Mouse (Mus musculus): ENCODE results near the gene Schip1. TPM values are rescaled to one million over a fixed set of nuclear protein-coding genes. Genes with fewer than 3 reads are reported as not detected.

Gene Schip1
- total RNA-seq, 2 experiments from 2014 or later = 211 to 215 TPM

DNA sequence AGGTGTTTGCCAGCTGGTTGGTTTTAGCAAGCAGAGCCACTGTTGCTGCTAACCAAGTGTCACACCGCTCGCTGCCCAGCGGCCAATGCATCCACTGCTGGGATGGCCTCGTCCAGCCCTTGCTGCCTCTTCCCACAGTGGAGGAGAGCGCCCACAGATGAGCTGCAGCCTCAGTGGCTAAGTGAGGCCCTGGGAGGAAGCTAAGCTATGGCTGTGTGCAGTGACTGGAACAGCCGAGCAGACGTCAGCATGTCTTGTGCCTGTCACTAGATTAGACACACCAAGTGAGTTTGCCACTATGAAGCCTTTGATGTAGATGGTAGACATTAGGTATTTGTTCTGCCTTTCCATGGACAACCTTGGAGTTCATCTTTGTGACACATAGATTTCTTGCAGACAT is 480.2 kb downstream of the Schip1 start:
- peak in 1 of 2 experiments; percentile 15 for DNase-seq (ENCODE audit: low spot score in 2 of 2)

DNA sequence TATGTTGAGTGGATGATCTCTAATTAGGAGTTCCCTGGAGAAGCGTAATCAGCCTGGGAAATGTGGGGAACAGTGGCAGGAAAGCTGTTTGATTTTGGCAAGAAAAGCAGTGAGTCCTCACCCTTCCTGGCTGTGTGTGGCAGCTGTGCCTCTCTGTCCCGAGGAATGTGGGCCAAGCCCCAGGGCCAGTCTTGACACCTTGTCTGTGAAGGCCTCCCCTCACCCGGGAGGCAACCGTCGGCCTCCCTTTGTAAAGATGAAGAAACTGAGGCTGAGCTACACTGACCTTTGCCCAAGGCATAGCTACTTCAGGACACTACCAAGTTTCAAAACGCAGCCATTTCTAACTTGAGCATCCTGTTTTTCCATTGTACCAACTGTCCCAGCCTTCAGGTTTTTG is 481.3 kb downstream of the Schip1 start:
- peak; percentile 34 to 37 for DNase-seq (ENCODE audit: low spot score in 2 of 2)

DNA sequence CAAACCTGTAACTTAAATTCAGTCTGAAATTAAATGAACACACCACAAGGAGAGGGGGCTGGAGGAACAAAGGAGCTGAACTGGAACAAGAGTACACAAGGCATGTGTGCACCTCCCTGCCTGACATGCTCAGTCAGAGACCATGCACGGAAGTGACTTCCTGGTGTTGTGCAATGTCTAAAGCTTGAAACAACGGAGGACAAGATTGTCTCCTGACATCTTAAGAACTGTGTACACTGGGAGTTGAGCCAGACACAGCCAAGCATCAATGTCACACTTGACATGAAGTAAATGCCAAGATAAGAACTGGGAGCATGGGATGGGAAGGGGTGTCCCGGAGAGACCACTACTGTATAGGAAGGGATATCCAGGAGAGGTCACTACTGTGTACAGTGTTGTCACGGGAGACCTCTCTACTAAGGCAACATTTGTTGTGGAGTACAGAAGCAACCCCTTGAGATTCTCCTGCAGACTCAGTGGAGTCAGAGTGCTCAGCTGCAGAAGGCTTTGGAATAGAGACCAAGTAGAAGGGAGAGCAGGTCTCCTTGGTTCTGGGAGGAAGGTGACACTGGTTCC is 490.6 kb downstream of the Schip1 start:
- no peak for DNase-seq (ENCODE audit: low spot score in 2 of 2)

DNA sequence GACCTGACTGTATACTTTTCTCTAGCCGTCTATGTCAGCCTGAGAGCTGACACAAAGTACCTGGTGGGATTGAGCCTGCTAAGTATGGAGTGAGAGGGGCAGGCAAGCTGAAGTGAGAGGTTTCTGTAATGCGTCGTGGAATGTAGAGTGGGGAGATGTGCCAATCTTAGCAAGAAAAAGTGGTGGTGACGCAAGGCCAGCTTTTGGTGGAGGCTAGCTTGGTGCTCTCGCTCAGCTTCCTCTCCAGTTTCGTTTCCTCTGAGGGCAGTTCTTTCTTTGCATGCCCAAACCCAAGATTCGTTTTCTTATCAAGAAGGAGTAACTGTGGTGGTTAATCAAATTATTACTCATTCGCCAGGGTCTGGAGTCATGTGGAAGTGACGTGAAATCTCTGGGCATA is 492.3 kb downstream of the Schip1 start:
- no peak for DNase-seq (ENCODE audit: low spot score in 2 of 2)

DNA sequence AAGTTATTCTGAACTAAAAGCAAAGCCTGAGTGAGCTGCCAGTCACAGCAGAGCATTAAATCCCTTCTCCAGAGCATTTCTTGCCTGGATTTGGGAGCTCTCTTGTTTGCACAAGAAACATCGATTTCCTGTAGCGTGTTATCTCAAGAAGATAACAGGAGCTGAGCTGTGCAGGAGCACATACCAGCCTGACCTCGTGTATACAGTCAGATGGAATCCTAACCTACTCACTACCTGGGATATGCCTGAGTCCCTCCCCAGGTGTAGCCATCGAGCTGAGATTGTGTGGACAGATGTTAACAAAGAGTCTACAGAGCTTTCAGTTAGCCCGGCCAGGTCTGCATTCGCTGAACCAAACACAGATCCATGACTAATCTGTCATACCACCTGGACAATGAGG is 494.1 kb downstream of the Schip1 start:
- no peak for DNase-seq (ENCODE audit: low spot score in 2 of 2)

DNA sequence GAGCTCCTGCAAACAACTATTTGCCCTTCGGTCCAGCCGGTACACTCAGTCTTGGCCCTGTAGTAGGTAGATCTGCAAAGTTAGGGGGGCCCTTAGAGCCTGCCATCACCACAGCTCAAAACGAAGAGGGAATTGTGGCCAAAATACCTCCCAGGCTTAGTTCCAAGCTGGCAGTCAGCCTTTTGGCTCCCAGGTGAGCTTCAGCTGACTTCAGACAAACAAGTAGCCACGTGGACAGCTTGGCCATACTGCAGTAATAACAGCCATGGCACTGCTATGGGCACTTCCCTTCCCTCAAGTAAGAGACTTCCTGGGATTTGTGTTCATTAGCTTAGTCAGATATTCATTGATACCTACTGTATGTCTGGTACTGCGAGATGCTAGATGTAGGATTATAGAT is 495.5 kb downstream of the Schip1 start:
- peak in 1 of 2 experiments; percentile 19 for DNase-seq (ENCODE audit: low spot score in 2 of 2)

DNA sequence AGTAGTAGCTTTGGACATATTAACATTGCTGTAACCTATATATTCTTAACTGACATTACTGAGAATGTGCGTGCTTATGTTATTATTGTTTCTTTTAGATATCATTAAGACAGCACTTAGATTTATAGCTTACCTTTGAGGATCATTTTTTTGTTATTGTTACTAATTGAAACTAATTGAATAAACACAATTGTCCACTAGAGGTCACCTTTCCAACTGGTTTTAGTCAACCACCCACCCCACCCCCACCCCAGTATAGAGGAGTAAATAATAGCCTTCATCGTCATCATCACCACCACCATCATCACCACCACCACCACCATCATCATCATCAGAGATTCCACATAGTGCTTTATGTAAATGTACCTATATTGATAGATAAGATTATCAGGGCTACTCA is 498.2 kb downstream of the Schip1 start:
- DNase-seq (ENCODE audit: low spot score in 2 of 2) = no peak

DNA sequence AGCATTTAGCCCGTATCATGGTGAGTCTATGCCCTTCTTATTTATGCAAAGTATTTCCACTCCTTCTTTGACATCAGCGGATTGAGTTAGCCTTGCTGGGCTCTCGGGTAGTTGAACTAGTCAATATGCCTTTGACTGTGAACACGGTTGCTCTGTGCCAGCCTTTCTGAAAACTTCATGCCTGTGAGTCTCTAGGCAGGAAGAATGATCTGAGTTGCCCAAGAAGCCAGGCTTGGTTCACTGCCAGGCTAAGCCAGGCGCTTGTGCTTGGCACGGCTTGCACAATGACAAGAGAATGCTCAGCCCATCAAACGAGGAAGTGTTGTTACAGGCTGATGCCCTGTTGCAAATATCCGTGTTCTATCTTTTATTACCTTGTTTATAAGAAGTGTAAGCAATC is 499.3 kb downstream of the Schip1 start:
- peak in 1 of 2 experiments; percentile 57 for DNase-seq (ENCODE audit: low spot score in 2 of 2)

DNA sequence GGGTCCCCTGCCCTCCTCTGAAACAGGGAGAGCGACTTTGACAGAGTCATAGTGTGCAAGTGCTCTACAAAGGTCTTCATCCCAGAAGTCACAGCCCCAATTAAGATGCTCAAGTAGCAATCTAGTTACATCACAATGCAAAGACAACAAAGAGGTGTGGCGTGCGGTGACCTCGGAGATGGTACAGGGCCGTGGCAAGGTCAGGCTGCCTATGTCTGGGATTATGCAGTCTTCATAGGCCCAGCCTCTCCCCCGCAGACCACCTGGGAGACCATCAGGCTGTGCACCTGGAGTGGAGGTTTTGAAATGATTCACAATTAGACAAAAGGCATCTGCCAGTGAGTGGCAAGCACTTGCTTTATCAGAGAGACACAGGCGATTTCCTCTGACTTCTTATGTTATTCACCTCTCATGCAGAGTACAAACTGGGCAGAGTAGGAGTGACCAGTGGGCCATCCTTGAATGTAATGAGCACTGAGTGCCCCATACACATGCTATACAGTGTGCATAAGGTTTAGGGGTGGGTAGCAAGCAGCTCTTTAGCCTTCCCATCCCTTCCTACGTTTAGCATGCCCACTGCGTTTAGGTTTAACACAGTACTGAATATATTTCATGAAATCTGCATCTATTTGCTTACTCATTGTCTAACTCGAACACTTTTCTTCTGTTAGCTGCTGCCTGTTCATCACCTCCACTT is 500.5 kb downstream of the Schip1 start:
- DNase-seq (ENCODE audit: low spot score in 2 of 2) = no peak

DNA sequence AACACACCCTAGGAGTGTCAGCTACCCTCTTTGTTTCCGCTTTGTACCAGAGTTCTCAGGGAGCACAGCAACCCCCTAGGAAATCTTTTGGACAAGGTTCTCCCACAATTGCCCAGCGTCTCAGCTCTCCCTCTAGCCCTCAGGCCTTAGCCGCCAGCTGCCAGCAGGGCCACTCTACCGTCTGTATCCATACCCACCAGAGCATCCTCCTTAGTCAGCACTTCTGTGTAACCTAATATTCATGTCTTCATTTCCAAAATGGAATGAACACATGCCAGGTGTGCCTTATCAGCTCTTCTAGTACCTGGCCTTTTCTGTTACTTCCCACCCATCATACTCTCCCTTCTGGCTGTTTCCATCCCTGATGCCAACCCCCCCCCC is 501.1 kb downstream of the Schip1 start:
- peak in 1 of 2 experiments; percentile 13 for DNase-seq (ENCODE audit: low spot score in 2 of 2)

DNA sequence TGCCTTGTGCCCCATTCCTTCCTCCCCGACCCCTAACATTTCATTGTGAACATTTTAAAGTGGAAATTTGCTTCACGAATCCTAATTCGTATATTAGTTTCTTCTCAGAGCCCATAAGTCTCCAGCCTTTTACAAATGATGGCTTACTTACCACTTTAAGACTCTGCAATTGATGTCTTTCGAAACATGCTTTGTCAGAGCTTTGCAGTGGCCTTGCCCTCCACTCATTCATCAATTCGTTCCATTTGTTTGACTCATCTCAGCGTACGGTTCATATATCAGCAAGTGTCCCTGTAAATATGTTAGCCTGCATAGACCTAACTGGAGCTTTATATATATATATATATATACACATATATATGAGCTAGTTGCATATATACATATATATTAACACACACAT is 503.0 kb downstream of the Schip1 start:
- DNase-seq (ENCODE audit: low spot score in 2 of 2) = no peak

DNA sequence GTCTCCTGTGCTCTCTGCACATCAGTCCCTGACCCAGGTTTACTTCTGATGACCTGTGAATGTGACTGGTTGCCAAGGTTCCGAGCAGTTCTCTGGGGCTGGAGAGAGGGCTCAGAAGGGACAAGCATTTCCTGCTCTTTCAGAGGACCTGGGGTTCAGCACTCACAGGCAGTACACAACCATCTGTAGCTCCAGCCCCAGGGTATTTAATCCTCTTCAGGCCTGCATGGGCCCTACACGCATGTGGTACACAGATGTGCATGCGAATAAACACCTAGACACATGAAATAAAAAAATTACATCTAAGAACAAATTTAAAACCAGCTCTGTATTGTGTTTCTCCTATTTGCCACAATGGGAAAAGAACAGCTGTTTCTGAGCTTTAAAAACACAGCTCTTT is 503.5 kb downstream of the Schip1 start:
- DNase-seq (ENCODE audit: low spot score in 2 of 2) = no peak

DNA sequence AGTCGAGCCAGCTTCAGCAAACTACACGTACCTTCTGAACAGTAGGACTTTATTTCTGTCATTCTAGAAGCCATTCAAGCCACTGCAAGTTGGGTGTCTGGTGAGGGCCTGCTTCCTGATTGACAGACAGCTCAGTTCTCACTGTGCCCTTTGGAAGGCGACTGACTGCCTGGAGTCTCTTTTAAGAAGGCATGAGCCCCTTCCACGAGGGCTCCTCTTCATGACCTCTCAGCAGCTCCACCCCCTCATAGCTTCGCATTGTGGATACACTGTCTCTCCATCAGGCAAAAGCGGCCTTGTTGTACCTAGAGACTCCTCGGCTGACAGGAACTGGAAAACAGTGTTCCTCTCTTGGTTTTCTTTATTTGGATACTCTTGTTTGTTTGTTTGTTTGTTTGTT is 504.1 kb downstream of the Schip1 start:
- no peak for DNase-seq (ENCODE audit: low spot score in 2 of 2)

DNA sequence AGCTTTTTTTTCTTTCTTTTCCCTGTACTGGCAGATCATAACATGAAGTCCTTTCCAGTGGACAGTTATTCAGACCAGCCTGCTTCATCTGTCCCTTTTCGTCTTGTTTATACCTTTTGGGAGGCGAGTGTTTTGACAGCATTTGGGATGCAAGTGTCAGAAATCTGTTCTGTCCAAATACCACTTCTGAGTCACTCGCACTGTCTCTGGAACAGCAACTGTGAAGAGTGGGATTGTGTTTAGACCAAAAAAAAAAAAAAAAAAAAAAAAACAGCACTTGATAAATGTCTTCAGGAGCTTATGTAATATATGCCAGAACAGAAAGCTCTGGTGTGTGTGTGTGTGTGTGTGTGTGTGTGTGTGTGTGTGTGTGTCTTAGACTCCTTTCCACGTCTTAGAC is 505.7 kb downstream of the Schip1 start:
- DNase-seq (ENCODE audit: low spot score in 2 of 2) = peak in 1 of 2 experiments; percentile 9

DNA sequence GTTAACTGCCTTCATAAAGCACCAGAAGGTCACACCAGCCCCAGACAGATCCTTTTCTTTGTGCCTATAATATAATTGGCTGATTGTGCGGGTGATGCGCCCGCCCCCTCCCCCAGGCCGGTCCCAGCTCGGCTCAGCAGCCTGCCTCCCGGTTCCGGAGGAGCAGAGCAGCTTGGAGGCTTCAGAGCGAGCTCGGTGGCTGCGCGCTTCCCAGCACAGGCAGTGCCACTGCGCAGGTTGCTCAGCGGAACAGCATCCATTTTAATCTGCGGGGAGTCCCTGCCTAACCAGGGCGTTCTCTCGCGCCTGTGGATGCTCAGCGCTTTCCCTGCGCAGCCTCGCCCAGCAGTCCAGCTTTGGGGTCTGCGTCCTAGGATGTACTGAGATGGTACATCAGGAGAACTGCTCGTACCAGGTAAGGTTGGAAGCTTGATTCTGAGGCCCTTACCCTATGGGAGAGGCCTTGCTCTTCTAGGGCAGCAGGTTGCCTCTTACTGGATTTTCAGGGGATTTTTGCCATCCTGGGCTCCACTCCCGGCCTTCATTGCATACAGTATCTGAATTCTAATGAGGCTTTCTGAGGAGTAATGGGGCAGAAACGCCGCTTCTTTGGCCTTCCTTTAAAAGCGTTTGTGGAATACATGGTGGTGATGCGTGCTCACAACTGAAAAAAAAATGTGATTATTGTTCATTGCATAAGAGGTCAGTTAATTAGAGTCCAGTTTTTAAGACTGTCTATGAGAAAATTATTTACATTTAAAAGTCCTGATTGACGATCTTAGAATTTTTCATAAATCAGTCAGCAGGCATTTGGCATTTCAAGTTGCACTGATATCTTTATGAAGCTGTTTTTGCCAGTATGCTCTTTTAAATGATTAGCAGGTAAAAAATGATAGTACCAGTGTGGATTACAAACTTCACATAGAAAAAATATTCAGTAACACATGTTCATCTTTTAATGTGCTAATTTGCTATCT is 507.9 kb downstream of the Schip1 start:
- DNase-seq (ENCODE audit: low spot score in 2 of 2) = peak; percentile 82 to 87

DNA sequence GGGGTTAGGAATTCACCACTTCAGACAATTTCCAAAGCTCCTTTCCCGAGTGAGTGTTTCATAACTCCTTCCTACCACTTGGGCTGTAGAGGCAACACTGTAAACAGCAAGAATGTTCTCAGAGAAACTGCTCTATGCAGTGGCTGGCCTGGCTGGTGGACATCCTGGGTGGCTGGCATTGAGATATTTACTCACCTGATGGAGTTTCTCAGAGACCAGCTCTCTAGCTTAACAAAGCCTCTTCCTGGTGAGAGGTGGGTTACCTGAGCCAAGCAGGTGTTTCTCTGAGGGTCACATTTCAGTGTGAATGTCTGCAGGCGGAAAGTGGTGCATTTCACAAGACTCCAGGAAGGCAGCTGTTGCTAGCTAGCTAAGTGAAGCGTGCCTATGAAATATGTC is 508.6 kb downstream of the Schip1 start:
- DNase-seq (ENCODE audit: low spot score in 2 of 2) = peak in 1 of 2 experiments; percentile 22

DNA sequence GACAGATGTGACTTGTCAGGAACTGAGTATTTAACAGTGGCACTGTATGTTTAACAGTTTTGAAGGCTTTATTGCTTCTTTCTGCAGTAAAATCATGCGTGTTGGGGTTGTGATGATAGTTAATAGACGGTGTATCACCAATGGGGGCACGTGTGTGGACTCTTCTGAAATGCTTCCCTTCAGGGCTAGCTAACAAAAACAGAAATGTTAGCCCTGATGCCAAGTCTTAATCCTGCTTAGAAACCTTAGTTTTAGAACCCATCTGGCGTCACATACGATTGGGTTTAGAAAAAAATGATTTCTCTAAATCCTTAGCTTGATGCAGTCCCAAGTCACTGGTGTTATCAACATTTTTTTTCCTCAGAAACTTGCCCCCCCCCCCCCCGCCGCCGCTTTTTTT is 509.5 kb downstream of the Schip1 start:
- peak in 1 of 2 experiments; percentile 21 for DNase-seq (ENCODE audit: low spot score in 2 of 2)

DNA sequence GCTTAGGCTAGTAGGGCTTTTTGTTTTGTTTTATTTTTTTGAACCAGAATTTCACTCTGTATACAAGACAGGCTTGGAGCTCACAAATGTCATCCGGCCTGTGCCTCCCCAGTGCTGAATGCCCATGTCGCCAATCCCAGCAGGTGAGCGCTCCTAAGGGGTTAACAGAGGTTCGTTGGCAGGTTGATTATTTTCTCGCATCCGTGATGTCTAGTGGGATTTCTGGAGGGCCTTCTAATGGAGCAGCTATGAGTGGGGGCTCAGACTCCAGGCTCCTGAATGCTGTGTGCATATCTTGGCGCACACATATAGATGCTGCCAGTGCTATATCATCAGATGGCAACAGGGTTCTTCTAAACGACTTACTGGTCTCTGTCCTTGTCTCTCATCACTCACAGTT is 510.0 kb downstream of the Schip1 start:
- peak in 1 of 2 experiments; percentile 29 for DNase-seq (ENCODE audit: low spot score in 2 of 2)

DNA sequence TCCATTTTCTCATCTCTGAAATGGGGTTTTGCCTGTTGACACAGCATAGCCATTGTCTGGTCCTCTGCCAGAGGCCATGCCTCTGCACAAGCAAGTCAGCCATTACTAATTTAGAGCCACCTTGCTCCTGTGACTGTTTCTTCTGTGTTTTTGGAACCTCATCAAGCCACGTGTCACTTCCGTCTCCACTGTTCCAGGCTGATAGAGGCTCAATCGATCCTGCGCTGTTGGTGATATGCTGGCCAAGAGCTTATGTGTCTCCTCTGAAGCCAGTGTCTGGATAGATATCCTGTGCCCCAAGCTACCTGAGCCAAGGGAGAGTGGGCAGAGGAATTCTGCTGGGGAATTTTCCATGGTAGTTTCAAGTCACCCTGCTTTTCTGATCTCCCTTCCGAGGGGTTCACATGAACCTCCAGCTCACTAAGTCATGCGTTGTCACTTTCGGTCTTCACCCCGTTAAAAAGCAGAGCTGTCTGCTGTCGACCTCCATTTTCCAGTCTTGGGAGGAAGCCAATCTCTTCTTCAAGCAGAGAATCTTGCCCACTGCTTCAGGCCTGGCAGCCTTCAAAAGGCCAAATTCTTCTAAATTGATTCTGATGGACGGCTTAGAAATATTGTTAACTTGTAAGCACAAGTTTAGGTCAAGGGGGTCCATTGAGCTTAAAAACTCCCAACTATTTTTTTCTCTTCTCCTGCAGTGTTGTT is 511.2 kb downstream of the Schip1 start:
- no peak for DNase-seq (ENCODE audit: low spot score in 2 of 2)

DNA sequence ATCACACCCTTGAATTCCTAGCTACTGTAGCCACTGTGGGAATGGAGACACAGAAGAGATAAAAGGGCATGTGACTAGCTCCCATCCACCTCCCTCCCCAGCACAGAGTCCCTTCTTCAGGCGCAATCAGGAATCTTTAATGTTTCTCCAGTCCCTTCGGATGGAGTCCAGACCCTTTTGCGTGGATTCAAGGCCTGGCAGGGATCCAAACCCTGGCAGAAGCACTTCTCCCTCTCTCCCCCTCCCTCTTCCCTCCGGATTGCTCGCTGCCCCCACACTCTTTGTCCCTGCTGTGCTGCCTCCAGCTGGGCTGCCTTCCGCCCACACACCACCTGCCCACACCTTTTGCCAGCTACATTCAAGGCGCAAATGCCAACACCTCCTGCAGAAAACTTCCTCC is 511.8 kb downstream of the Schip1 start:
- peak; percentile 79 to 82 for DNase-seq (ENCODE audit: low spot score in 2 of 2)

DNA sequence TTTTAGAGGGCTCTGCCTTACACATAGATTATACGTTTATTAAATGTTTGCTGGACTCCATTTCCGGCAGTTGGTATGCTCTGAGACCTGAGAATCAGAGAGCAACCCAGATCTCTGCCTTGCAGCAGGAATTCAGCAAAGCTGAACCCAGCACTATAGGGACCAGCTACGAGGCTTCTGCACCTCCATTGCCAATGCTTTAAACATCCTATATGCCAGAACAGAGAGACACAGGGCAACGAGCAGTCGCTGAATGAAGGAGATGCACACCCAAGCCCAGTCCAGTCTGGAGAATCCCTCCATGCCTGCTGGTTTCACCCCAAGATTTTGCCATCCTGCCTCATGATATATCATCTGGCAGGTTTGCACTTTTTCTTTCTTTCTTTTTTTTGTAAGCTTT is 512.3 kb downstream of the Schip1 start:
- DNase-seq (ENCODE audit: low spot score in 2 of 2) = no peak

All from layer of hippocampus, postnatal 10 days (tissue).